9 mouse cellular contexts compared by ENCODE assay signal in genomic region chr11:29839781-29840180, GRCm38 (mm10). TPM values are rescaled to one million over a fixed set of nuclear protein-coding genes. Genes with fewer than 3 reads are reported as not detected.
DNase-seq lines count a peak whose midpoint lies in the region; ATAC-seq and TF ChIP-seq lines count a peak whose summit lies in the region.
"Had no signal": no experiment of that assay in that cellular context is flagged by ENCODE, and none has a peak within 500 bp of the region (broad histone marks: within the 10 kb centered on the region; RNA-seq: fewer than 3 reads in every experiment).

No protein-coding gene starts in this region.

- peak; percentile 32; the same call in 1 of the 2 replicates for ATAC-seq in hindbrain, postnatal 0 days
- peak; percentile 50; the same call in 1 of the 2 replicates for ATAC-seq in common myeloid progenitor, adult 5-6 weeks (replicated peaks; ENCODE audit: low read depth, poor library complexity, severe bottlenecking)
- ATAC-seq in intestine, embryonic 15.5 days: peak; percentile 88

- no peak overlapping the region for H3K27ac ChIP-seq in hindbrain, postnatal 0 days
- H3K27ac ChIP-seq in hindbrain, embryonic 10.5 days: no peak overlapping the region
- H3K27ac ChIP-seq in intestine, embryonic 15.5 days: no peak overlapping the region
- H3K27ac ChIP-seq: hindbrain, embryonic 13.5 days had no signal

- no peak for TF ChIP-seq CTCF in hindbrain, postnatal 0 days (IDR thresholded peaks at IDR 0.05; ENCODE audit: low read depth)

- H3K9ac ChIP-seq in hindbrain, postnatal 0 days (replicated peaks; ENCODE audit: low read length): no peak overlapping the region
- no peak overlapping the region for H3K9ac ChIP-seq in intestine, embryonic 15.5 days
- H3K9ac ChIP-seq: hindbrain, embryonic 13.5 days had no signal

- no peak overlapping the region for H3K4me3 ChIP-seq in hindbrain, postnatal 0 days (ENCODE audit: low read length)
- H3K4me3 ChIP-seq in hindbrain, embryonic 10.5 days: no peak overlapping the region
- H3K4me3 ChIP-seq in intestine, embryonic 15.5 days (replicated peaks): no peak overlapping the region
- H3K4me3 ChIP-seq: hindbrain, embryonic 13.5 days had no signal

- WGBS in hindbrain, postnatal 0 days: 59% methylated on average over 3 of the region's 3 CpGs
- WGBS in hindbrain, embryonic 10.5 days: 83% methylated on average over 3 of the region's 3 CpGs
- 13% methylated on average over 3 of the region's 3 CpGs for WGBS in intestine, embryonic 15.5 days

- H3K4me2 ChIP-seq in hindbrain, postnatal 0 days (ENCODE audit: low read depth, low read length): no peak overlapping the region
- H3K4me2 ChIP-seq in intestine, embryonic 15.5 days (replicated peaks): no peak overlapping the region
- H3K4me2 ChIP-seq: hindbrain, embryonic 13.5 days had no signal

- no peaks in the 10 kb centered on the region for H3K4me1 ChIP-seq in hindbrain, postnatal 0 days (ENCODE audit: insufficient read depth, low read length)
- H3K4me1 ChIP-seq in hindbrain, embryonic 10.5 days (replicated peaks): no peaks in the 10 kb centered on the region
- H3K4me1 ChIP-seq in intestine, embryonic 15.5 days (replicated peaks): no peaks in the 10 kb centered on the region
- H3K4me1 ChIP-seq: hindbrain, embryonic 13.5 days had no signal

- H3K27me3 ChIP-seq in hindbrain, postnatal 0 days (ENCODE audit: insufficient read depth, low read length): no peaks in the 10 kb centered on the region
- no peaks in the 10 kb centered on the region for H3K27me3 ChIP-seq in hindbrain, embryonic 10.5 days (ENCODE audit: insufficient read depth, poor library complexity, severe bottlenecking)
- no peaks in the 10 kb centered on the region for H3K27me3 ChIP-seq in intestine, embryonic 15.5 days (replicated peaks)
- H3K27me3 ChIP-seq: hindbrain, embryonic 13.5 days had no signal

- no peaks in the 10 kb centered on the region for H3K36me3 ChIP-seq in hindbrain, postnatal 0 days (ENCODE audit: insufficient read depth, low read length)
- no peaks in the 10 kb centered on the region for H3K36me3 ChIP-seq in hindbrain, embryonic 10.5 days
- H3K36me3 ChIP-seq in intestine, embryonic 15.5 days: no peaks in the 10 kb centered on the region
- H3K36me3 ChIP-seq: hindbrain, embryonic 13.5 days had no signal

- H3K9me3 ChIP-seq in hindbrain, postnatal 0 days (ENCODE audit: low read length): no peaks in the 10 kb centered on the region
- no peaks in the 10 kb centered on the region for H3K9me3 ChIP-seq in hindbrain, embryonic 10.5 days
- H3K9me3 ChIP-seq in intestine, embryonic 15.5 days: no peaks in the 10 kb centered on the region
- H3K9me3 ChIP-seq: hindbrain, embryonic 13.5 days had no signal

- peak; percentile 10 for DNase-seq in hindbrain, postnatal 0 days (ENCODE audit: low spot score)
- DNase-seq in hindbrain, embryonic 10.5 days (ENCODE audit: low spot score): no peak
- peak; percentile 54 for DNase-seq in lung, postnatal 36 days
- no peak for DNase-seq in right cerebral cortex, postnatal 10 days (ENCODE audit: low spot score in 2 of 2)
- DNase-seq in spleen, adult 18-20 months: no peak
- no peak for DNase-seq in cerebellum, postnatal 4 days (ENCODE audit: low spot score in 2 of 2)

RNA-seq across cellular contexts. Expression of gene 4931440F15Rik, which starts 14.3 kb away (rescaled TPM):
- total RNA-seq in hindbrain, postnatal 0 days (2014; rRNA removed): 0.29 and 0.63 TPM in 2 replicates
- 0.33 and 0.38 TPM in 2 replicates for polyA plus RNA-seq in hindbrain, postnatal 0 days (2015; fragmentation: Nextera tagmentation; extraction: Ambion mirVana)
- 0.07 and 0.13 TPM in 2 replicates for polyA plus RNA-seq in hindbrain, embryonic 10.5 days (2016; fragmentation: Nextera tagmentation; extraction: Ambion mirVana)
- total RNA-seq in common myeloid progenitor, adult 5-6 weeks (2017): 0.18 TPM in 1 of 2 replicates, not detected in the other
- 0.06 and 0.10 TPM in 2 replicates for polyA plus RNA-seq in intestine, embryonic 15.5 days (2015; fragmentation: Nextera tagmentation; extraction: Ambion mirVana)

Comparison
In these comparisons a context has a peak if more than half of its experiments do, and no peak if none do; other contexts are left out.
1. DNase-seq: peak in hindbrain, postnatal 0 days (single experiment) and lung, postnatal 36 days (single experiment); none in hindbrain, embryonic 10.5 days (single experiment), right cerebral cortex, postnatal 10 days (0 of 2), spleen, adult 18-20 months (0 of 2) and cerebellum, postnatal 4 days (0 of 2).
2. ATAC-seq: peak in every context shown above with its lines; median percentile 88 in intestine, embryonic 15.5 days; 50 in common myeloid progenitor, adult 5-6 weeks; 32 in hindbrain, postnatal 0 days.